Mouse (Mus musculus): ENCODE data around the gene Jpt1.

DNA sequence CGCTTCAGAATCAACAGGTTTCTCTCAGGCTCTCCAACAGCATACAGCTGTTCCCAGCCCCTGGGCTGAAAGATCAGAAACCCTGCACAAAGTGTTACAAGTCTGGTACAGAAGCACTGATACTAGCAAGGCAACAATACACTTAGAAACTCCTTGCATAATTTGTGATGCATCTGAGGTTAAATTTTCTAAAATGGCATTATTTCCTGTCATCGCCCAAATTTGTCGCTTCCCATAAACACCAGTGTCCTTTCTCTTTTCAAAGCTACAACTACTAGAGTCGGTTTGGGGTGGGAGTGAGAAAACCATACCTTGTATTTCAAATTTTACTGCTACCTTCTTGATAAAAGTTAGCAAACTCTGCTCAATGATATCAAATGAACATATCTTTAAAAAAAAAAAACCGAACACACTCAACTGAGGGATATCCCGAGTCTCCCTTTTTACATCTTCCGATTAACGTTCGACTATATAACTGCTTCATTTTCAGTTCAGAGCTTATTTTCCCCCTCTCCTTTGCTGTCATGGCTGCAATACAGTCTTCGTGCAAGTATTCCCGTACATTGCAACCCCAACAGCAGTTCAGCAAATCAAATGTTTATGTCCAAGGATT lies 20.7 kb upstream of the Jpt1 start:
- TF ChIP-seq CHD2 (IDR thresholded peaks at IDR 0.05; ENCODE audit: low read depth, low read length), result no peak
- no peak for TF ChIP-seq ZC3H11A (IDR thresholded peaks at IDR 0.05; ENCODE audit: borderline replicate concordance, low read depth, low read length)
- no peak for TF ChIP-seq ZNF384 (IDR thresholded peaks at IDR 0.05; ENCODE audit: low read depth, low read length)
- TF ChIP-seq MAFK (IDR thresholded peaks at IDR 0.05; ENCODE audit: insufficient read depth, low read depth, low read length), result no peak
